Mouse (Mus musculus) liver, postnatal 0 days (tissue): ENCODE measurements at regions not wholly inside any gene's neighbourhood (a gene's known extent, or its start where the extent isn't known, plus 50 kb on each side); places are given as distances from the start of the nearest gene placed in this dataset.

Source experiments
- CTCF ChIP-seq: sonication (generic); IDR thresholded peaks from 2 replicates; pipeline ENCODE4 v1.5.1; 2016; ENCODE audit warnings: antibody characterized with exemption, low read depth
- EP300 ChIP-seq: IDR thresholded peaks from 2 replicates; pipeline ENCODE4 v1.6.1; 2016; ENCODE audit warnings: antibody characterized with exemption, low read depth, mild to moderate bottlenecking

DNA sequence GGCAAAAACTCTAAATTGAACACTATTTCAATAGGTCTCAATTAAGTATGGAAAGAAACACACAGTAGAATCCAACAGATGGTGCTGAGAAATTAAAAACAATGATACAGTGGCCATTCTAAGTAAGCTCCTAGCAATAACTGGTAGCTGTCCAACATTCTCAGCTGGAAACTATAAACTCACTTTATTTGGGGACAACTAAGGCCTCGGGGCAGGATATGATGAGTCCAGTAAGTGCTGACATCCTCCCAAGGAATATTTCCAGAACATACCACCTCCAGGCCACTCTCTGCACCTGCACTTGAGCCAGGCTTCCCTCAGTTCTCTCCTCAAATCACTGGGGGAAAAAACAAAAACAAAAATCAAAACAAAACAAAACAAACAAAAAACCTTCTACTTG, 53.7 kb upstream of the Ank start:
- TF ChIP-seq CTCF (no peak), EP300 (no peak)
